Comparison of ENCODE assay signal across 22 mouse cellular contexts in genomic region chr17:67509921-67510320, GRCm38 (mm10).
DNase-seq lines count a peak whose midpoint lies in the region; ATAC-seq and TF ChIP-seq lines count a peak whose summit lies in the region.
"Had no signal": no experiment of that assay in that cellular context is flagged by ENCODE, and none has a peak within 500 bp of the region (broad histone marks: within the 10 kb centered on the region; RNA-seq: fewer than 3 reads in every experiment).

No protein-coding gene starts in this region.

- H3K27ac ChIP-seq in gastrocnemius, adult 2 months: peak overlapping the region; percentile 48
- H3K27ac ChIP-seq: embryonic facial prominence, embryonic 10.5 days; embryonic facial prominence, embryonic 13.5 days; forebrain, embryonic 12.5 days; forebrain, embryonic 15.5 days; hindbrain, embryonic 12.5 days; hindbrain, embryonic 15.5 days had no signal

- no peak for ATAC-seq in cerebellum, adult (ENCODE audit: insufficient number of reproducible peaks, low FRiP score, low TSS enrichment)
- ATAC-seq: activated CD4-positive, CD25-positive, alpha-beta regulatory T cell, adult 4 months; intestine, postnatal 0 days had no signal

- TF ChIP-seq CTCF in gastrocnemius, adult 2 months (IDR thresholded peaks at IDR 0.05): no peak

- peak; percentile 5 for DNase-seq in cerebellum, adult 11-12 months
- DNase-seq in cerebellum, adult 9-10 months: no peak
- DNase-seq in cerebellum, postnatal 10 days: peak; percentile 50 to 60
- DNase-seq in gastrocnemius, adult 2 months: no peak
- no peak for DNase-seq in gastrocnemius, postnatal 25 days
- peak; percentile 27 for DNase-seq in brain, adult 2 months (ENCODE audit: low read depth, low spot score)
- DNase-seq in frontal cortex, postnatal 25 days (ENCODE audit: low spot score in 2 of 2): no peak
- DNase-seq: adrenal gland, adult 8-10 months; adrenal gland, postnatal 36 days; embryo, embryonic 11 days; gastrocnemius, postnatal 14 days; kidney, adult 2 months had no signal

- intact Hi-C loops in gastrocnemius, adult 2 months (cut with DNase I): loop anchor here (10.0 kb wide), 1 partner anchor 55 kb away; no protein-coding TSS in a partner anchor

- H3K4me3 ChIP-seq in gastrocnemius, adult 2 months: no peak overlapping the region
- H3K4me3 ChIP-seq: embryonic facial prominence, embryonic 10.5 days; embryonic facial prominence, embryonic 13.5 days; erythroblast, embryonic 14.5 days; forebrain, embryonic 12.5 days; forebrain, embryonic 15.5 days; hindbrain, embryonic 12.5 days; hindbrain, embryonic 15.5 days had no signal

Comparison
In these comparisons a context has a peak if more than half of its experiments do, and no peak if none do; other contexts are left out.
1. DNase-seq: peak in cerebellum, adult 11-12 months (single experiment), cerebellum, postnatal 10 days (2 of 2) and brain, adult 2 months (single experiment); none in cerebellum, adult 9-10 months (single experiment), gastrocnemius, adult 2 months (single experiment), gastrocnemius, postnatal 25 days (single experiment) and frontal cortex, postnatal 25 days (0 of 2).